Mouse (Mus musculus) kidney, embryonic 16.5 days (tissue): ENCODE measurements around the gene Kcnb1. TPM values are rescaled to one million over a fixed set of nuclear protein-coding genes. Genes with fewer than 3 reads are reported as not detected.

Source experiments
- ATAC-seq: fragments of 200-750 bp; cut with Nextera tagmentation; 2 replicates; pipeline ENCODE4 v1.8.0; 2017; ENCODE audit warnings: moderate TSS enrichment; ENCODE audit not compliant: low FRiP score, low TSS enrichment
- H3K27ac ChIP-seq: fragments of 300-500 bp; sonication (generic); 2 replicates; pipeline ENCODE4 v1.5.1; 2014; ENCODE audit warnings: low read length
- H3K27me3 ChIP-seq: fragments of 300-500 bp; sonication (generic); 2 replicates; pipeline ENCODE4 v1.6.1; 2014; ENCODE audit warnings: low read length, control low read depth, mixed read lengths; ENCODE audit not compliant: insufficient read depth
- H3K36me3 ChIP-seq: fragments of 300-500 bp; sonication (generic); 2 replicates; pipeline ENCODE4 v1.6.1; 2014; ENCODE audit warnings: low read length, control low read depth, mixed read lengths; ENCODE audit not compliant: insufficient read depth
- H3K4me1 ChIP-seq: fragments of 300-500 bp; sonication (generic); 2 replicates; pipeline ENCODE4 v1.6.1; 2014; ENCODE audit warnings: low read length, control low read depth, mixed read lengths; ENCODE audit not compliant: insufficient read depth
- H3K4me2 ChIP-seq: fragments of 300-500 bp; sonication (generic); replicated peaks from 2 replicates; pipeline ENCODE4 v1.6.1; 2014; ENCODE audit warnings: low read depth, low read length
- H3K4me3 ChIP-seq: fragments of 300-500 bp; sonication (generic); 2 replicates; pipeline ENCODE4 v1.5.1; 2014; ENCODE audit warnings: mild to moderate bottlenecking, low read length
- H3K9ac ChIP-seq: fragments of 300-500 bp; sonication (generic); replicated peaks from 2 replicates; pipeline ENCODE4 v1.6.1; 2014; ENCODE audit warnings: low read length
- H3K9me3 ChIP-seq: fragments of 300-500 bp; sonication (generic); 2 replicates; pipeline ENCODE4 v1.6.1; 2016; ENCODE audit warnings: low read length, control low read depth
- WGBS: fragments of 180-500 bp; shearing (Covaris S2); extraction: QIAGEN DNeasy Blood & Tissue Kit; methylation state at CpG from one replicate; pipeline ENCODE4 v1.1.7; 2014; 5-methylcytosine and 5-hydroxymethylcytosine counted together
- polyA plus RNA-seq: library from polyadenylated mRNA; unstranded; fragments of >200 nt; fragmentation: Nextera tagmentation; extraction: Ambion mirVana; gene quantifications from 2 replicates; pipeline ENCODE4 v1.2.1, GENCODE M21; 2015

The Kcnb1 gene
- polyA plus RNA-seq, 1 experiment from 2014 or later = 1.1 TPM

DNA sequence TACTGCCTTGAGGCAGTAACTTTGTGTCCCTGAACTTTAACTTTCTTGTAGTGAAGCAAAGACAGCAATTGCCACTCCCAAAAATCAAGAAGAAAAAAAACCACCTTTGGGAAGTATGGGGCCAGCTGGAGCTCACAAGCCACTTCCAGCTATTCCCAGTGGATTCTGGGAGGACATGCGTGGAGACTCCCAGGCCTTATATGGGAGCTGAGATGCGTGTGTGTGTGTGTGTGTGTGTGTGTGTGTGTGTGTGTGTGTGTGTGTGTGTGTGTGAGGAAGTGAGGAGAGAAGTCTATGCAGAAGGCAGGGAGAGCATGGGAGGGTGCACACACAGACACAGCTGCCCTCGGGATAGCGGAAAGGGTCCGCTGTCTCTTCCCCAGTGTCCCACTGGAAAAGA, 62.6 kb downstream of the Kcnb1 start:
- no peaks in the 10 kb centered on the region for H3K9me3 ChIP-seq
- H3K9ac ChIP-seq = no peak overlapping the region
- no peak for ATAC-seq
- H3K4me3 ChIP-seq = no peak overlapping the region
- no peak overlapping the region for H3K4me2 ChIP-seq
- H3K27ac ChIP-seq = 0 out of 2 replicates have a peak overlapping the region, but pooled peaks have one; percentile 25
- no peaks in the 10 kb centered on the region for H3K27me3 ChIP-seq
- H3K36me3 ChIP-seq = no peaks in the 10 kb centered on the region
- WGBS = 75% methylated on average over 5 of the region's 5 CpGs
- H3K4me1 ChIP-seq = peaks cover 38% of the 10 kb centered on the region

DNA sequence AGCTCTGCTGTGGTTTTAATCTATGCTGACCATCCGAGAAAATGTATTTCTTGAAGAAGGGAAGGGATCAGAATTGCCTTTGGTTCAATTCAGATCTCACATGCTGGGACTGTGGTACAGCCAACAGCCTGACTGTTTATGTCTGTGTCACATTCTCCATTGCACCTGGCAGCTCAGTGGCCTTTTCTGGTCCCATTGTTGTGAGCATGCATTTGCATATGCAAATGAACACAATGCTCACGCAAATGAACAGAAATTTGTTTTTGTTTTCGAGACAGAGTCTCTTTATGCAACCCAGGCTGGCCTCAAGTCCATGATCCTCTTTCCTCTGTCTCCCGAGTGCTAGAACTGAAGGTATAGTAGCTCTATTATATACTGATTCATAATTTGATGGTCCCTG, 64.2 kb downstream of the Kcnb1 start:
- no peak for ATAC-seq
- Histone ChIP-seq H3K27me3 (no peaks in the 10 kb centered on the region), H3K4me2 (no peak overlapping the region), H3K4me3 (no peak overlapping the region), H3K36me3 (no peaks in the 10 kb centered on the region), H3K27ac (no peak overlapping the region), H3K9ac (no peak overlapping the region), H3K4me1 (peaks cover 45% of the 10 kb centered on the region), H3K9me3 (no peaks in the 10 kb centered on the region)
- WGBS = 83% methylated on average over 4 of the region's 4 CpGs

DNA sequence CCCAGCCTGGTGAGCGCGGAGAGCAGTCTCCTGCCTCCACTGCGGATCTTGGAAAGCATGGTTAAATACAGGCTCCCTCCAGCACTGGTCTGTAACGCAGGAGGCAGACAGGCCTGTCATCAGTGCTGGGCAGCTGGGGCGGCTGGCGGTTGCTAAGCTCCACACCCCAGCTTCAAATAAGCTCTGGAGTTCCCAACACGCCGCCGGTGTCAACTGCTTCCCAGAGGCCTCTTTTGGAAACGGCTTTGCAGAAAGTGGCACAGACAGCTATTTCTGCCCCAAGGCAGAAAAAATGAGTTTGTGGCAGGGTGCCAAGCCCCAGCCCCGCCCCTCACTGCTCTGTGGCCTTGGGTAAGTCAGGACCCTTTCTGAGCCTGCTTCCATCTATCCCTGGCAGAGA, 66.0 kb downstream of the Kcnb1 start:
- Histone ChIP-seq H3K36me3 (no peaks in the 10 kb centered on the region), H3K4me3 (no peak overlapping the region), H3K4me2 (no peak overlapping the region), H3K27ac (no peak overlapping the region), H3K27me3 (no peaks in the 10 kb centered on the region), H3K4me1 (peaks cover 27% of the 10 kb centered on the region), H3K9me3 (no peaks in the 10 kb centered on the region), H3K9ac (no peak overlapping the region)
- 56% methylated on average over 11 of the region's 11 CpGs for WGBS
- no peak for ATAC-seq

DNA sequence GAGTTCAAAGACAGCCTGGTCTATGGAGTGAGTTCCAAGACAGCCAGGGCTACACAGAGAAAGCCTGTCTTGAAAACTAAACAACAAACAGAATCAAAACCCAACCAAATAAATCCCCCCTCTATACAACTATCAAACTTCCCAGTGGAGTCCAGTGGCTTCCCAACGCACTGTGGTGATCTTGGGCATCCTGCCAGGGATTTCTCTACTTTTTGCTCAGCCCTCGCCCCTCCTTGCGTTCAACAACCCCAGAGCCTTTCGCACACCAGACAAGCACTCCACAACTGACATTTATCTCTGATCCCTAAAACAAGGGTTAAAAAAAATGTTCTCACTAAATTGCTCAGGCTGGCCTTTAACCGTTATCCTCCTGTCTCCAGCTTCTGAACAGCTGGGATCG, 67.2 kb downstream of the Kcnb1 start:
- Histone ChIP-seq H3K27ac (no peak overlapping the region), H3K4me2 (no peak overlapping the region), H3K9me3 (no peaks in the 10 kb centered on the region), H3K4me3 (no peak overlapping the region), H3K27me3 (no peaks in the 10 kb centered on the region), H3K9ac (no peak overlapping the region), H3K4me1 (peaks cover 23% of the 10 kb centered on the region), H3K36me3 (no peaks in the 10 kb centered on the region)
- no peak for ATAC-seq
- 58% methylated on average over 6 of the region's 6 CpGs for WGBS

DNA sequence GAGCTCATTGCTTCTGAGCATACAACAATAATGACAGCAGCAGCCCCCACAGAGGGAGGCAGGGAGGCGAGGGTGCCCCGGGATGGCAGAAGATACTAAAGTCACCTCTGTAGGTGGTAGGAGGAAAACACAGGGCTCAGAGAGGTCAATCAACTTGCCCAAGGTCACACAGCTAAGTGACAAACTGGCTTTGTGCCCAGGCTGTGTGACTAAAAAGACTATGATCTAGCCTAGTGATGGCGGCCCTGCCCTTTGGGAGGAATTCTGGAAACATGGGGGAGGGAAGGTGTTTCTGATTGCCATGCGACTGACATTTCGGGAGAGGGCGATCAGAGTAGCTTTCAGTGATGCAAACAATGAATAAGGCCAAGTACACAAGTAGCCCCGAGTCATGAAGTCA, 68.0 kb downstream of the Kcnb1 start:
- H3K4me3 ChIP-seq = no peak overlapping the region
- peaks cover 21% of the 10 kb centered on the region for H3K4me1 ChIP-seq
- no peak overlapping the region for H3K4me2 ChIP-seq
- no peaks in the 10 kb centered on the region for H3K36me3 ChIP-seq
- no peak overlapping the region for H3K27ac ChIP-seq
- WGBS = 61% methylated on average over 7 of the region's 7 CpGs
- no peak overlapping the region for H3K9ac ChIP-seq
- H3K27me3 ChIP-seq = no peaks in the 10 kb centered on the region
- no peak for ATAC-seq
- H3K9me3 ChIP-seq = no peaks in the 10 kb centered on the region

DNA sequence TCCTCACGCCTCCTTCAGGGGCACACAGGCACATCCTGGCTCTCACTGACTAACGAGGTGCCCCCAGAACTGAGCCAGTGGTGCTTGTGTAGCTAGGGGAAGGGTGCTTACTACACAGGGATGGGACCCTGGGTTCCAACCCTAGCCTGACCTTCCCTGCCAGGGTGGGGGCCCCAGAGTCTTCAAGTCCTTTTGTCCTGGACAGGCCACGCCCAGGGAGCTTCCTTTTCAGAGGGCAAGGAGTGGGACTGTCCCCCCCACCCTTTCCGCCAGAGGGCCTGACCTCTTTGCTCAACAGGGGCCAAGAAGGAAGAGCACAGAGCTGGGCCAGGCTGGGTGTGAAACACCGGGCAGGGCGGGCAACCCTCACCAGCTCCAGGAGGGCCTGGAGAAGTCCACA, 68.7 kb downstream of the Kcnb1 start:
- no peak for ATAC-seq
- Histone ChIP-seq H3K4me3 (no peak overlapping the region), H3K9me3 (no peaks in the 10 kb centered on the region), H3K36me3 (no peaks in the 10 kb centered on the region), H3K27me3 (no peaks in the 10 kb centered on the region), H3K4me1 (peaks cover 21% of the 10 kb centered on the region), H3K9ac (no peak overlapping the region), H3K4me2 (no peak overlapping the region), H3K27ac (peak overlapping the region; percentile 4; the same call in 1 of the 2 replicates)
- 75% methylated on average over 6 of the region's 6 CpGs for WGBS

DNA sequence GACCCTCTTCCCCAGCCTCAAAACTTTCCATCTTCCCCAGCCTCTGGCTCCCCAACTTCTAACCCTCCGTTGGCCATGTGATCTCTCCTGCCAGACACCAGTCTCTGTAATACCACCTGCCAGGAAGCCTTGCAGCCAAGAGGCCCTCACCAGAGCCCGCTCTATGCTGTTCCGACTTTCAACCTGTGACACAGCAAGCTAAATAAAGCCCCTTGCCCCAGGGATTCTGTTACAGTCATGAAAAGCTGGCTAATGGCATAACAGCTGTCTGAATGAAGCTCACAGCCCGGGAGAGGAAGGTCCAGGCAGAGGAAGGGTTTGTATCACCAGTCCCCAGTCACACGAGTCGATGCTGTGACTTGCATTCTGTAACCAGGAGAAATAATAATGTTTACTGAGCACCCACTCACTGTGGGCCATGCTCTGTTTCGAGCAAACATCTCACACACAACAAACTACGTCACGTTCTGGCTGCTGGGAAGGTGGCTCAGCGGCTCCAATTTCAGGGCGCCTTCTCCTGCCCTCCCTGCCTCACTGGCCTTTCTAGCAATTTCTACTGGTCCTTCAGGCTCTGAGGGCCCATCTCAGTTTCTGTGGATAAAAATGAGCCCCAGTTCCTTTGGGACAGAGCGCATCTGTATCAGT, 69.6 kb downstream of the Kcnb1 start:
- WGBS = 70% methylated on average over 12 of the region's 12 CpGs
- Histone ChIP-seq H3K4me2 (no peak overlapping the region), H3K27ac (no peak overlapping the region), H3K4me1 (peaks cover 21% of the 10 kb centered on the region), H3K9me3 (no peaks in the 10 kb centered on the region), H3K36me3 (no peaks in the 10 kb centered on the region), H3K27me3 (no peaks in the 10 kb centered on the region), H3K4me3 (no peak overlapping the region), H3K9ac (no peak overlapping the region)
- no peak for ATAC-seq

DNA sequence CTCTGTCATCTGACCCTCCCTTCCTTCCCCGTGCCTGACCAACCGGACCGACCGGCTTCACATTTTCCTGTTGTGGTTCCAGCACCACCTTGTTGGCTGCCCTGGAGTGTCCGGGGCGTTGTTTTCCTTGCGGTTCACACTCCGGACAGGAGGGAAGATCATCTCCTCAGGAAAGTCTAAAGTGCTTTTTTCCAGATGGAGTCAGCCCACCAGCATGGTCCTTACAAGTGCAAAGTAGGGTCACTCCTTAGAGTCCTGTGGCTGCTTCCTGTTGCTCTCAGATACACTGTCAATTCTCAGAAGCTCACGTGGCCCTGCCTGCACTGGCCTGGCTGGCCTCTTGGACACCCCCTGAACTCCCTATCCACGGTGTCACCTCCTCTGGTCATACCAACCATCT, 71.9 kb downstream of the Kcnb1 start:
- H3K4me2 ChIP-seq = no peak overlapping the region
- no peaks in the 10 kb centered on the region for H3K9me3 ChIP-seq
- 34% methylated on average over 10 of the region's 10 CpGs for WGBS
- no peak overlapping the region for H3K27ac ChIP-seq
- no peak overlapping the region for H3K9ac ChIP-seq
- no peaks in the 10 kb centered on the region for H3K27me3 ChIP-seq
- ATAC-seq = no peak
- H3K4me1 ChIP-seq = peaks cover 21% of the 10 kb centered on the region
- no peaks in the 10 kb centered on the region for H3K36me3 ChIP-seq
- H3K4me3 ChIP-seq = no peak overlapping the region

DNA sequence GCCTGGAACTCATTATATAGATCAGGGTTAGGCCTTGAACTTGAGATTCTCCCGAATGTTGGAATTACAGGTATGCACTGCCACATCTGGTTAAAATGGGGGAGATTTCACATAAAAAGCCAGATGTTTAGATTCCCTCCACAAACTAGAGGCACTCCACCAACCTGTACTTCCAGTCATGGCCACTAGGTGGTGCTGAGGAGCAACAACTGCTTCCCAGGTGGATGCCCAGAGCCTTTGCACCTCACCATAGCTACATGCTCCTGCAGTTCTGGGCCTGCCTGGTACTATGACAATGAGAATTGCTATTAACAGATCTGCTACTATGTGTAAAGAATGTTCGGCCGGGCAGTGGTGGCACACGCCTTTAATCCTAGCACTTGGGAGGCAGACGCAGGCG, 77.2 kb downstream of the Kcnb1 start:
- Histone ChIP-seq H3K9ac (no peak overlapping the region), H3K9me3 (no peaks in the 10 kb centered on the region), H3K4me2 (no peak overlapping the region), H3K27me3 (no peaks in the 10 kb centered on the region), H3K27ac (no peak overlapping the region), H3K36me3 (no peaks in the 10 kb centered on the region), H3K4me1 (peaks cover 8% of the 10 kb centered on the region; the same call in 1 of the 2 replicates), H3K4me3 (no peak overlapping the region)
- peak; percentile 75; the same call in 1 of the 2 replicates for ATAC-seq
- WGBS = 45% methylated on average over 6 of the region's 6 CpGs

DNA sequence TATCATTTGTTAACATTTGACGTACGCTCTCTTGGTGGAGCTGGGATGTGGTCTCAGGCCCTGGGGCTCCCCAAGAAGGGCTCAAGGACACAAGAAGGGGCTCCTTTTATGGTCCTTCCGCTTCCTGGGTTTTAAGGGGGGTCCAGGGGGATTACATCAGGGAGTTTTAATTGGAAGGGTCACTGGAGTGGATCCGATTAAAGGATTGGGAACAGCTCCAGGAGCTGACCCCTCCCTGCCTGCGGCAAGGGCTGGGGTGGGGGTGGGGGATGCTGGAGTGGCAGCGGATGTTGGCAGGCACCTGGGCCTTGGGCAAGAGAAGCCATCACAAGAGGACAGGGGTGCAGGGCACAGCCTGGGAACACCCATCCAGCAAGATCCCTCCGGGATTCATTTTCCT, 77.7 kb downstream of the Kcnb1 start:
- no peaks in the 10 kb centered on the region for H3K36me3 ChIP-seq
- ATAC-seq = 0 out of 2 replicates have a peak, but pooled peaks have one; percentile 2
- H3K27ac ChIP-seq = no peak overlapping the region
- no peak overlapping the region for H3K4me2 ChIP-seq
- WGBS = 62% methylated on average over 7 of the region's 7 CpGs
- H3K9ac ChIP-seq = no peak overlapping the region
- H3K4me1 ChIP-seq = peaks cover 8% of the 10 kb centered on the region; the same call in 1 of the 2 replicates
- no peaks in the 10 kb centered on the region for H3K9me3 ChIP-seq
- H3K4me3 ChIP-seq = no peak overlapping the region
- H3K27me3 ChIP-seq = no peaks in the 10 kb centered on the region
